Mouse (Mus musculus) urinary bladder, postnatal 0 days (tissue): Measurements from ENCODE around the gene Gar1. TPM values are rescaled to one million over a fixed set of nuclear protein-coding genes. Genes with fewer than 3 reads are reported as not detected.

Source experiments
- polyA plus RNA-seq: library from polyadenylated mRNA; unstranded; fragments of >200 nt; fragmentation: Nextera tagmentation; extraction: Ambion mirVana; gene quantifications from 2 replicates; pipeline ENCODE4 v1.2.1, GENCODE M21; 2015

The Gar1 gene
- 28.1 and 30.1 TPM in 2 replicates for polyA plus RNA-seq

DNA sequence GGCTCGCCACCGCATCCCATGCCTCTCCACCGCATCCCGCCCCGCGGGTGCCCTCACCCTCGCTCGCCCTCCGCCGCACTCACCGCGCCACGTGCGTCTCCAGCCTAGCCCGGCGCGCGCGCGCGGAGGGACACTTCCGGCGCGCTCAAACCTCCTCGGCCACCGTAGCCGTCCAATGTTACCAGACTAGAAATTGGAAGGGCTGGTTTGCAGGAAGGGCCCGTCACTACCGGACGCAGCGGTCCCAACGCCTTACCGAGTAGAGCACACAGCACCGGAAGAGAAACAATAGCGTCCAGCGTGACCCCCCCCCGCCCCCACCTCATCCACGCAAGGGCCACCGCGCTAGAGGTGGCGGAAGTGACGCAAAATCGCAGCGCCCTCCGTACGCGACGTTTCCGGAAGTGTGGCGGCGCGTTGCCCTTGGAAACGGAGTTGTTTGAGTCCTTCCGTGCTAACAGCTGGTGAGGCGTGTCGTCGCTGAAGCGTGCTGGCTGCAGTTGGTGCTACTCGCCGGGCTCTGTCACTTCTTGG lies at the start of gene Gar1:
Gene Gar1, minus strand, starts transcription at position 362 of the 534 bp plus-strand sequence.

DNA sequence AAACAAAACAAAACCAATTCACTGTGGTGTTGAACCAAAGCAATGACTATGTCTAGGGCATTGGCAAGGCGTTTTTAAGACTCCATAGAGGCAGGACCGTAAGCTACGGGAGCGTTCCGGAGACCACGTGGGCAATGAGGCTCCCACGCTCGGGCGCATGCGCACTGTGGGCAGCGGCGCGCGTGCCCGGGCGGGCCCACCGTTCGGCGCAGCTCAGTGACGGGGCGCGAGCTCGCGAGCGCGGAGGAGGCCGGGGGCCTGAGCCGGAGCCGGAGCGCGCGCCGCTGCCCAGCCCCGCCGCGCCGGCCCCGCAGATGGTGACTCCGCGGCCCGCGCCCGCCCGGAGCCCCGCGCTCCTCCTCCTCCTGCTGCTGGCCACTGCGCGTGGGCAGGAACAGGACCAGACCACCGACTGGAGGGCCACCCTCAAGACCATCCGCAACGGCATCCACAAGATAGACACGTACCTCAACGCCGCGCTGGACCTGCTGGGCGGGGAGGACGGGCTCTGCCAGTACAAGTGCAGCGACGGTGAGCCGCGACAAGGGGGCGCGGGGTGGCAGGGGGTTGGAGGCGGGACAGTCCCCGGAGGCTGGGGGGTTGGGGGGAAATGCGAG lies 47.3 kb upstream of the Gar1 start, which contains the start of gene Pla2g12a:
Gene Pla2g12a, plus strand, starts transcription at position 202 of the 617 bp plus-strand sequence.

DNA sequence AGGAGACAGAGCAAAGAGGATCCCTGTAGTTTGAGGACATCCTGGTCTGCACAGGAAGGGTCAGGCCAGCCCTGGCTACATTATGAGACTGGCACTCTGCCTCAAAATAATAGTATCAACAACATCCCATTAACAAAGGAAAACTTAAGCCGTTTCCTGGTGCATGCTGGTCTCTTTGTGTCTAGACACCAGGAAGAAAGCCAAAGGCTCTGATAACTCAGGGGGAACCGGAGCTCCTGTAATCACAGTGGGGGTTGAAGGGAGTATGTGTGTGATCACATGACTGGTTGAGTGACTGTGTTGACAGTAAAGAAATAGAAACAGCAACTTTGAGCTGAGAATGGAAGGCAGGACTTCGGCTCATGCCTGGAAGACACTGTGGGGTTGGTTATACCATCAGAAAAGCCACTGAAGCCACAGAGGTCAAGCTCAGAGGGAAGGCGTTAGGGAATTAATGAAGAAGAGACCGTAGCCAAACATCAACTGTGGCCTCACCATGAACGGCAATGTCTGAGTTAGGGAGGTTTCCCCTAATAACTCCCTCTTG lies 4.3 kb upstream of the Gar1 start, which contains the start of gene Cfi:
Gene Cfi, plus strand, starts transcription at position 497 of the 547 bp plus-strand sequence.

DNA sequence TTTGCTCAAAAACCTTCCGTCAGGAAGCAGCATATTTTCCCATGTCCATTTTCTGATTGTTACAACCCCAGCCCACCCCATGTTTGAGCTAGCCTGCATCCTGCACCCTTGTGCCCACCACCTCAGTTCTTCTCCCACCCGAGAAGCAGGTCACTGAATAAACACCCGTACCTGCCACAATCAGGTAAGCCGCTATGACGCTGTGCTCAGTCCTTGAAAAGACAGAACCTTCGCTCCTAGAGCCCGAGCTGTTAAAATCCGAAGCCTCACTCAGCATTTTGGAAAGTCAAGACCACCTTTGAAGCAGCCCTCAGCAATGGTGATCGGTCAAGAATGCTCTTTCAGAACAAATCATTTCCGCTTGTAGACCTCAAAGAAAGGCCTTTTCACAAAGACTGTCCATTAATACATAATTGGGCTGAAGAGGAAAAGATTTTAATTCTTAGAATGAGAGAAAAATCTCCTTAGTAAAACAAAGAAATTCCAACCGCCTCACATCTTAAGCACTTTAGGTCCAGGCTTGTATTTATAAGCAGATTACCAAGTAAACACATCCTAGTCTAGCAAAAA lies 8.9 kb downstream of the Gar1 start, which contains the start of gene Rrh:
Gene Rrh, minus strand, starts transcription at position 382 of the 570 bp plus-strand sequence.

GRCm38 (mm10) chr3:129803765-129804164 lies 27.4 kb downstream of the Gar1 start, which contains the start of gene Lrit3:
Gene Lrit3, minus strand, starts transcription at chr3:129804030.

Other genes starting within 250 kb of the Gar1 start
- gene Egf, start 76.1 kb downstream of the Gar1 start, polyA plus RNA-seq, result 0.41 and 1.0 TPM in 2 replicates
- not detected in 2 replicates for gene Lrit3, start 27.4 kb downstream of the Gar1 start, polyA plus RNA-seq
- gene Rrh, start 8.8 kb downstream of the Gar1 start, polyA plus RNA-seq, result 0.35 and 0.40 TPM in 2 replicates
- gene Cfi, start 4.5 kb upstream of the Gar1 start, polyA plus RNA-seq, result 0.22 and 0.75 TPM in 2 replicates
- gene Pla2g12a, start 47.2 kb upstream of the Gar1 start, polyA plus RNA-seq, result 16.8 and 19.9 TPM in 2 replicates
- gene Casp6, start 70.0 kb upstream of the Gar1 start, polyA plus RNA-seq, result 24.5 and 28.2 TPM in 2 replicates
- 12.7 and 20.3 TPM in 2 replicates for gene Mcub, start 138.8 kb upstream of the Gar1 start, polyA plus RNA-seq
- gene Sec24b, start 230.2 kb upstream of the Gar1 start, polyA plus RNA-seq, result 24.4 and 25.8 TPM in 2 replicates